Mouse (Mus musculus) liver, embryonic 14.5 days (tissue): ENCODE measurements around the gene Plekhn1. TPM values are rescaled to one million over a fixed set of nuclear protein-coding genes. Genes with fewer than 3 reads are reported as not detected.

ENCODE experiments used
- ATAC-seq: fragments of 200-750 bp; cut with Nextera tagmentation; 2 replicates; pipeline ENCODE4 v1.8.0; 2017; ENCODE audit warnings: moderate number of reproducible peaks, mild to moderate bottlenecking, moderate library complexity; ENCODE audit not compliant: insufficient read depth
- DNase-seq, 3 experiments: peaks; one replicate each; pipeline ENCODE4 v3.0.0-alpha.2; 2012 to 2013; ENCODE audit warnings: low read depth in 3 of 3, low spot score in 3 of 3
- H3K27ac ChIP-seq: fragments of 300-500 bp; sonication (generic); 2 replicates; pipeline ENCODE4 v1.5.1; 2014; ENCODE audit warnings: moderate library complexity, mild to moderate bottlenecking, control low read depth, inconsistent platforms
- H3K27me3 ChIP-seq: fragments of 300-500 bp; sonication (generic); 2 replicates; pipeline ENCODE4 v1.6.1; 2014; ENCODE audit warnings: mild to moderate bottlenecking, low read length, moderate library complexity; ENCODE audit not compliant: control insufficient read depth, insufficient read depth
- H3K36me3 ChIP-seq: fragments of 300-500 bp; sonication (generic); replicated peaks from 2 replicates; pipeline ENCODE4 v1.6.1; 2014; ENCODE audit warnings: low read depth; ENCODE audit not compliant: control insufficient read depth, insufficient read depth
- H3K4me1 ChIP-seq, 2 experiments: fragments of 200-500 bp in 1 of 2; fragments of 300-500 bp in 1 of 2; sonication (generic) in 1 of 2; replicated peaks; 2 replicates each; pipeline ENCODE4 v1.6.1; 2012 to 2014; ENCODE audit warnings: antibody characterized with exemption in 1 of 2, inconsistent platforms in 1 of 2, low read length in 1 of 2; ENCODE audit not compliant: control insufficient read depth in 2 of 2, insufficient read depth in 2 of 2
- H3K4me2 ChIP-seq: fragments of 300-500 bp; sonication (generic); 2 replicates; pipeline ENCODE4 v1.6.1; 2014; ENCODE audit warnings: low read depth, mild to moderate bottlenecking, control low read depth, moderate library complexity
- H3K4me3 ChIP-seq, 2 experiments: fragments of 200-500 bp in 1 of 2; fragments of 300-500 bp in 1 of 2; sonication (generic) in 1 of 2; 2 replicates each; pipeline ENCODE4 v1.5.1; 2012 to 2014; ENCODE audit warnings: low read depth in 2 of 2, low read length in 2 of 2, mild to moderate bottlenecking in 2 of 2, control low read depth in 1 of 2, inconsistent platforms in 1 of 2, moderate library complexity in 1 of 2; ENCODE audit not compliant: insufficient read depth in 1 of 2
- H3K9ac ChIP-seq: fragments of 300-500 bp; sonication (generic); replicated peaks from 2 replicates; pipeline ENCODE4 v1.6.1; 2014; ENCODE audit warnings: mild to moderate bottlenecking, control low read depth, moderate library complexity
- H3K9me3 ChIP-seq: fragments of 300-500 bp; sonication (generic); 2 replicates; pipeline ENCODE4 v1.6.1; 2016; ENCODE audit warnings: low read length, mixed read lengths; ENCODE audit not compliant: control insufficient read depth
- CTCF ChIP-seq: IDR thresholded peaks from 2 replicates; pipeline ENCODE4 v1.5.1; 2016; ENCODE audit warnings: antibody characterized with exemption, low read depth, control low read depth
- EP300 ChIP-seq: IDR thresholded peaks from 2 replicates; pipeline ENCODE4 v1.6.1; 2016; ENCODE audit warnings: antibody characterized with exemption, low read depth
- WGBS: fragments of 180-500 bp; shearing (Covaris S2); extraction: QIAGEN DNeasy Blood & Tissue Kit; methylation state at CpG from one replicate; pipeline ENCODE4 v1.1.7; 2014; ENCODE audit not compliant: insufficient replicate concordance; 5-methylcytosine and 5-hydroxymethylcytosine counted together
- microRNA-seq: library from miRNA; unstranded; fragments of <30 nt; microRNA quantifications from one replicate; pipeline ENCODE4, GENCODE M21; 2016
- polyA plus RNA-seq, 2 experiments: library from polyadenylated mRNA; depleted of rRNA in 1 of 2; stranded (reverse) in 1 of 2; unstranded in 1 of 2; fragments of >200 nt; fragmentation: Nextera tagmentation in 1 of 2; extraction: Ambion mirVana in 1 of 2; gene quantifications; 2 replicates each; pipeline versions ENCODE4 v1.2.1 to v1.2.3; 2012 to 2014

Gene Plekhn1
- polyA plus RNA-seq, 2 experiments, result 2.7 to 10.8 TPM

GRCm38 (mm10) chr4:156171828-156172227, 62.8 kb downstream of the Plekhn1 start:
- H3K9ac ChIP-seq, result no peak overlapping the region
- H3K4me3 ChIP-seq, result no peak overlapping the region
- no peak for DNase-seq
- no peaks in the 10 kb centered on the region for H3K4me1 ChIP-seq
- H3K9me3 ChIP-seq, result no peaks in the 10 kb centered on the region
- no peaks in the 10 kb centered on the region for H3K27me3 ChIP-seq
- TF ChIP-seq CTCF, result no peak
- no peak for TF ChIP-seq EP300
- H3K36me3 ChIP-seq, result no peaks in the 10 kb centered on the region
- 81% methylated on average over 11 of the region's 11 CpGs for WGBS
- no peak overlapping the region for H3K27ac ChIP-seq
- no peak overlapping the region for H3K4me2 ChIP-seq
- no peak for ATAC-seq

Small RNA genes within 50 kb of the gene (microRNA-seq; reads per million reads assigned to microRNA genes)
- 4.2 reads per million, percentile 3 among the genes with 10 or more reads in this experiment for gene Mir7658

Other genes with a start within 250 kb of the Plekhn1 start
- 2.8 and 2.9 TPM in 2 replicates for gene B3galt6, start 242.2 kb downstream of the Plekhn1 start, polyA plus RNA-seq (2012; rRNA removed)
- gene B3galt6, start 242.2 kb downstream of the Plekhn1 start, polyA plus RNA-seq (2014; fragmentation: Nextera tagmentation; extraction: Ambion mirVana), result 3.7 TPM in 2 replicates
- 20.1 and 26.8 TPM in 2 replicates for gene Sdf4, start 242.0 kb downstream of the Plekhn1 start, polyA plus RNA-seq (2012; rRNA removed)
- 72.1 and 79.4 TPM in 2 replicates for gene Sdf4, start 242.0 kb downstream of the Plekhn1 start, polyA plus RNA-seq (2014; fragmentation: Nextera tagmentation; extraction: Ambion mirVana)
- 1.0 and 1.8 TPM in 2 replicates for gene Tnfrsf4, start 221.0 kb downstream of the Plekhn1 start, polyA plus RNA-seq (2012; rRNA removed)
- 0.13 TPM in 2 replicates for gene Tnfrsf4, start 221.0 kb downstream of the Plekhn1 start, polyA plus RNA-seq (2014; fragmentation: Nextera tagmentation; extraction: Ambion mirVana)
- 0.39 and 0.92 TPM in 2 replicates for gene Tnfrsf18, start 208.7 kb downstream of the Plekhn1 start, polyA plus RNA-seq (2012; rRNA removed)
- gene Tnfrsf18, start 208.7 kb downstream of the Plekhn1 start, polyA plus RNA-seq (2014; fragmentation: Nextera tagmentation; extraction: Ambion mirVana), result 0.39 and 0.53 TPM in 2 replicates
- 0.42 and 0.71 TPM in 2 replicates for gene Ttll10, start 175.4 kb downstream of the Plekhn1 start, polyA plus RNA-seq (2012; rRNA removed)
- 0.28 and 0.38 TPM in 2 replicates for gene Ttll10, start 175.4 kb downstream of the Plekhn1 start, polyA plus RNA-seq (2014; fragmentation: Nextera tagmentation; extraction: Ambion mirVana)
- gene 9430015G10Rik, start 124.9 kb downstream of the Plekhn1 start, polyA plus RNA-seq (2012; rRNA removed), result 15.6 and 16.4 TPM in 2 replicates
- 8.7 and 10.5 TPM in 2 replicates for gene 9430015G10Rik, start 124.9 kb downstream of the Plekhn1 start, polyA plus RNA-seq (2014; fragmentation: Nextera tagmentation; extraction: Ambion mirVana)
- gene Rnf223, start 104.3 kb downstream of the Plekhn1 start, polyA plus RNA-seq (2012; rRNA removed), result 0.27 and 0.35 TPM in 2 replicates
- 0.13 TPM in 1 of 2 replicates, not detected in the other for gene Rnf223, start 104.3 kb downstream of the Plekhn1 start, polyA plus RNA-seq (2014; fragmentation: Nextera tagmentation; extraction: Ambion mirVana)
- gene Agrn, start 37.4 kb downstream of the Plekhn1 start, polyA plus RNA-seq (2012; rRNA removed), result 18.5 TPM in 2 replicates
- gene Agrn, start 37.4 kb downstream of the Plekhn1 start, polyA plus RNA-seq (2014; fragmentation: Nextera tagmentation; extraction: Ambion mirVana), result 6.7 and 7.2 TPM in 2 replicates
- gene Isg15, start 34.0 kb downstream of the Plekhn1 start, polyA plus RNA-seq (2012; rRNA removed), result 5.8 and 6.1 TPM in 2 replicates
- gene Isg15, start 34.0 kb downstream of the Plekhn1 start, polyA plus RNA-seq (2014; fragmentation: Nextera tagmentation; extraction: Ambion mirVana), result 0.90 and 1.3 TPM in 2 replicates
- gene AW011738, start 31.6 kb downstream of the Plekhn1 start, polyA plus RNA-seq (2012; rRNA removed), result 0.49 and 0.66 TPM in 2 replicates
- 0.23 TPM in 1 of 2 replicates, not detected in the other for gene AW011738, start 31.6 kb downstream of the Plekhn1 start, polyA plus RNA-seq (2014; fragmentation: Nextera tagmentation; extraction: Ambion mirVana)
- gene Perm1, start 19.0 kb downstream of the Plekhn1 start, polyA plus RNA-seq (2012; rRNA removed), result 0.03 TPM in 2 replicates
- gene Perm1, start 19.0 kb downstream of the Plekhn1 start, polyA plus RNA-seq (2014; fragmentation: Nextera tagmentation; extraction: Ambion mirVana), result 0.05 TPM in 1 of 2 replicates, not detected in the other
- 62.7 and 68.0 TPM in 2 replicates for gene Noc2l, start 1.2 kb upstream of the Plekhn1 start, polyA plus RNA-seq (2012; rRNA removed)
- 40.2 and 50.7 TPM in 2 replicates for gene Noc2l, start 1.2 kb upstream of the Plekhn1 start, polyA plus RNA-seq (2014; fragmentation: Nextera tagmentation; extraction: Ambion mirVana)
- gene Samd11, start 20.8 kb upstream of the Plekhn1 start, polyA plus RNA-seq (2012; rRNA removed), result 56.1 and 56.9 TPM in 2 replicates
- gene Samd11, start 20.8 kb upstream of the Plekhn1 start, polyA plus RNA-seq (2014; fragmentation: Nextera tagmentation; extraction: Ambion mirVana), result 21.5 and 24.8 TPM in 2 replicates
- gene Vmn2r-ps159, start 96.2 kb upstream of the Plekhn1 start, polyA plus RNA-seq (2012; rRNA removed), result not detected in 2 replicates
- not detected in 2 replicates for gene Vmn2r-ps159, start 96.2 kb upstream of the Plekhn1 start, polyA plus RNA-seq (2014; fragmentation: Nextera tagmentation; extraction: Ambion mirVana)